Mouse (Mus musculus) fibroblast of lung, adult 2 months (primary cell): ENCODE results near the gene Srsf4.

Source experiments
- DNase-seq: peaks from one replicate; pipeline ENCODE4 v3.0.0-alpha.2; 2011; ENCODE audit warnings: low read depth

Srsf4 gene

GRCm38 (mm10) chr4:131914891-131915469, 41.6 kb downstream of the Srsf4 start:
- no peak for DNase-seq

- no peak for DNase-seq
Observed at GRCm38 (mm10) chr4:131915821-131916328, 42.5 kb downstream of the Srsf4 start.

GRCm38 (mm10) chr4:131916425-131916824, 43.0 kb downstream of the Srsf4 start:
- no peak for DNase-seq

- DNase-seq = no peak
Observed at GRCm38 (mm10) chr4:131917010-131917555, 43.7 kb downstream of the Srsf4 start.

GRCm38 (mm10) chr4:131918026-131918533, 44.7 kb downstream of the Srsf4 start:
- DNase-seq = no peak

- no peak for DNase-seq
Observed at GRCm38 (mm10) chr4:131918711-131919500, 45.5 kb downstream of the Srsf4 start.

GRCm38 (mm10) chr4:131919506-131920140, 46.2 kb downstream of the Srsf4 start:
- DNase-seq = no peak

GRCm38 (mm10) chr4:131920141-131920594, 46.8 kb downstream of the Srsf4 start:
- DNase-seq = no peak

GRCm38 (mm10) chr4:131920595-131921351, 47.4 kb downstream of the Srsf4 start:
- DNase-seq = no peak

- no peak for DNase-seq
Observed at GRCm38 (mm10) chr4:131921461-131922346, 48.3 kb downstream of the Srsf4 start, which contains the start of gene Tmem200b. Gene Tmem200b, plus strand, starts transcription at chr4:131921771.

- DNase-seq = no peak
Observed at GRCm38 (mm10) chr4:131922404-131922803, 49.0 kb downstream of the Srsf4 start.

- no peak for DNase-seq
Observed at GRCm38 (mm10) chr4:131924096-131924810, 50.8 kb downstream of the Srsf4 start.

GRCm38 (mm10) chr4:131929146-131929545, 55.7 kb downstream of the Srsf4 start:
- DNase-seq = no peak

- DNase-seq = no peak
Observed at GRCm38 (mm10) chr4:131939459-131939858, 66.0 kb downstream of the Srsf4 start.

GRCm38 (mm10) chr4:131940846-131941245, 67.4 kb downstream of the Srsf4 start:
- no peak for DNase-seq

GRCm38 (mm10) chr4:131947848-131948247, 74.4 kb downstream of the Srsf4 start:
- DNase-seq = no peak

GRCm38 (mm10) chr4:131949903-131950302, 76.5 kb downstream of the Srsf4 start:
- DNase-seq = no peak

GRCm38 (mm10) chr4:131950657-131951056, 77.2 kb downstream of the Srsf4 start:
- no peak for DNase-seq
